Mouse (Mus musculus) lung, postnatal 0 days (tissue): Measurements from ENCODE around the gene Lyrm7. TPM values are rescaled to one million over a fixed set of nuclear protein-coding genes. Genes with fewer than 3 reads are reported as not detected.

Source experiments
- ATAC-seq: fragments of 200-750 bp; cut with Nextera tagmentation; 2 replicates; pipeline ENCODE4 v1.8.0; 2017; ENCODE audit warnings: moderate library complexity
- DNase-seq: peaks from one replicate; pipeline ENCODE4 v3.0.0-alpha.2; 2016; ENCODE audit warnings: low spot score
- H3K27ac ChIP-seq: fragments of 300-500 bp; sonication (generic); 2 replicates; pipeline ENCODE4 v1.5.1; 2014; ENCODE audit warnings: antibody characterized with exemption, mild to moderate bottlenecking, low read length, mixed read lengths
- H3K27me3 ChIP-seq: fragments of 300-500 bp; sonication (generic); replicated peaks from 2 replicates; pipeline ENCODE4 v1.6.1; 2014; ENCODE audit warnings: low read length, mixed read lengths; ENCODE audit not compliant: insufficient read depth
- H3K36me3 ChIP-seq: fragments of 300-500 bp; sonication (generic); 2 replicates; pipeline ENCODE4 v1.6.1; 2014; ENCODE audit warnings: low read length, mixed read lengths; ENCODE audit not compliant: insufficient read depth
- H3K4me1 ChIP-seq: fragments of 300-500 bp; sonication (generic); 2 replicates; pipeline ENCODE4 v1.6.1; 2014; ENCODE audit warnings: antibody characterized with exemption, low read depth, low read length, mixed read lengths; ENCODE audit not compliant: insufficient read depth
- H3K4me2 ChIP-seq: fragments of 300-500 bp; sonication (generic); replicated peaks from 2 replicates; pipeline ENCODE4 v1.6.1; 2014; ENCODE audit warnings: low read depth, mild to moderate bottlenecking, low read length, moderate library complexity, mixed read lengths
- H3K4me3 ChIP-seq: fragments of 300-500 bp; sonication (generic); 2 replicates; pipeline ENCODE4 v1.5.1; 2014; ENCODE audit warnings: low read depth, low read length
- H3K9ac ChIP-seq: fragments of 300-500 bp; sonication (generic); replicated peaks from 2 replicates; pipeline ENCODE4 v1.6.1; 2014; ENCODE audit warnings: low read depth, mild to moderate bottlenecking
- H3K9me3 ChIP-seq: fragments of 300-500 bp; sonication (generic); 2 replicates; pipeline ENCODE4 v1.6.1; 2016; ENCODE audit warnings: low read length, mixed read lengths
- CTCF ChIP-seq: IDR thresholded peaks from 2 replicates; pipeline ENCODE4 v1.5.1; 2016; ENCODE audit warnings: antibody characterized with exemption, mild to moderate bottlenecking
- EP300 ChIP-seq: IDR thresholded peaks from 2 replicates; pipeline ENCODE4 v1.6.1; 2016; ENCODE audit warnings: antibody characterized with exemption, mild to moderate bottlenecking, control low read depth
- WGBS: fragments of 180-500 bp; shearing (Covaris S2); extraction: QIAGEN DNeasy Blood & Tissue Kit; methylation state at CpG from one replicate; pipeline ENCODE4 v1.1.7; 2014; 5-methylcytosine and 5-hydroxymethylcytosine counted together
- polyA plus RNA-seq: library from polyadenylated mRNA; unstranded; fragments of >200 nt; fragmentation: Nextera tagmentation; extraction: Ambion mirVana; gene quantifications from 2 replicates; pipeline ENCODE4 v1.2.1, GENCODE M21; 2015

The Lyrm7 gene
- 2.3 and 3.1 TPM in 2 replicates for polyA plus RNA-seq

DNA sequence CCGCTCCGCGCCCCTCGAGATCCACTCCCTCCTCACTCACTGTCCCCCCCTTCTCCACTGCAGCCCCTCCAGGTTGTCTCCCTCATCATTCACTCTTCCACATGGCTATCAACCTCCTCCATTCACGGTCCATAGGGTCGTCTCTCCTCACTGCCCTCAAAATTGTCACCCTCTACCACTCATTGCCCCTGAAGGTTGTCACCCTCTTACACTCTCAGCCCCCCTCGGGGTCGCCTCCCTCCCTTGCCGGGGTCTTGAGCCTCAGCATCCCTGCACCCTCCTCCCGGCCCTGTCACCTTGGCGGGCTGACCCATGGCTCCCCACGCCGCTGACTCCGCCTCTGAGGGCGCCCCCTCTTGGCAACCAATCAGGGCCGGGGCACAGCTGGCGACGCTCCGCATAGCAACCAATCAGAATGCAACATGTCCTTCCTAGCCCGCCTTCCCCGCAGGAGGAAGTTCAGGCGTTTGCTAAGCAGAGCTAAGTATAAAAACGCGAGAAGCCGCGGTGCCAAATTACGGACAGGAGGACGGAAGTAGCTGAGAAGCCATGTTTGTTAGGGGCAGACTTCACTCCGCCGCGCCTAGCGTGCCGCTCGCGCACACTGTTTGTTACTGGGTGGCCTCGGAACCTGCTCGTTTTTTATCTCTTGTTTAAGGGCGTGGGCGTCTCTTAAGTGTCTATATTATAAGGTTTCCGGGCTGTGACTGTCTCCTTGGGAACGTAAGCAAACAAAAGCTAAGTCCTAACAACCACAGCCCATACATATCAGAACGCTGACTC, at the start of gene Lyrm7:
TSS of gene Lyrm7 (minus strand) at position 661 of the 783 bp plus-strand sequence.
- H3K9ac ChIP-seq = peak within 1 kb of the TSS; percentile 65
- ATAC-seq = peak; percentile 98
- TF ChIP-seq CTCF (peak; percentile 43), EP300 (peak; percentile 85)
- peak within 1 kb of the TSS; percentile 70 for H3K4me2 ChIP-seq
- peak within 1 kb of the TSS; percentile 89 for H3K27ac ChIP-seq
- DNase-seq = peak; percentile 99
- H3K4me3 ChIP-seq = peak within 1 kb of the TSS; percentile 61
- H3K4me1 ChIP-seq = no peaks in the 10 kb centered on the region
- under 1% methylated on average over 42 of the region's 42 CpGs for WGBS
- H3K27me3 ChIP-seq = no peaks in the 10 kb centered on the region
- H3K36me3 ChIP-seq = no peaks in the 10 kb centered on the region
- H3K9me3 ChIP-seq = no peaks in the 10 kb centered on the region

DNA sequence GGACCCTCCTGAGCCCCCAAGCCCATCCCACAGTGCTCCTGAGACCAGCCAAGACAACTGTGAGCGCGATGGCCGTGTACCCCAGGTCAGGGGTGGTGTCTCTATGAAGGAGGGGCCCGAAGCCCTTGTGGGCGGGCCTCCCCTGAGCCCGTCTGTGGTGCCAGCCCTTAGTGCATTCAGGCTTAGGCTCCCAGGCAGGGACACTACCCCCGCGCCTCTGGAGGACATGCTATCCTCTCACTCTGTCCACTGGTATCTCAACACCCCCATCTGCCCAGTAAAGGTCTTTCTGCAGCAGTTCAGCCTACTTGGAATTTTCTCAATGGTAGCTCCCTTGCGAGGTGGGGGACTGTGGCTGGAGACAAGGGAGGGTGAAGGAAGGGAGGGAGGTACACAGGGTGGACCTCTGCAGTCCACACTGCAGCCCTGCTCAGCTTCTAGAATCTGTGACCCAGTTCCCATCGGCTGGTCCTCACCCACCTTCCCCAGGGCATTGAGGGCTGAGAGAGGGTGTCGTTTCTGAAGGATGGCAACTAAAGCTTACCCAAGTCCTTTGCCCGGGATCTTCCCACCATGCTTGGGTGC, 49.5 kb upstream of the Lyrm7 start:
- Histone ChIP-seq H3K4me1 (peaks cover 3% of the 10 kb centered on the region; the same call in 1 of the 2 replicates), H3K4me2 (no peak overlapping the region), H3K9ac (no peak overlapping the region), H3K4me3 (no peak overlapping the region), H3K36me3 (peaks cover 49% of the 10 kb centered on the region), H3K27me3 (no peaks in the 10 kb centered on the region), H3K27ac (no peak overlapping the region), H3K9me3 (no peaks in the 10 kb centered on the region)
- 83% methylated on average over 12 of the region's 12 CpGs for WGBS
- TF ChIP-seq CTCF (no peak), EP300 (no peak)
- DNase-seq (no peak), ATAC-seq (no peak)

DNA sequence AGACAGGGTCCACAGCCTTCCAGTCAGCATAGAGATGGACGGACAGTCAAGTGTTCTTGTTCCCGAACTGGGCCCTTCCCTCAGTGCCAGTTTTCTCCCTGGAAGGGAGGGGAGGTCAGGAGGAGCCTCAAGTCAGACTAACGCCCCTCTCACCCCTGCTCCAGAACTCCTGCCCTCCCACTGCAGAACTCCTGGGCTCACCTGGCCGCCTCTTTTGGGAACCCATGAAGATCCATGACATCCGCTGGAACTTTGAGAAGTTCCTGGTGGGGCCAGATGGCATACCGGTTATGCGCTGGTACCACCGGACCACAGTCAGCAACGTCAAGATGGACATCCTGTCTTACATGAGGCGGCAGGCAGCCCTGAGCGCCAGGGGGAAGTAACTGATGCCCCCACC, 48.6 kb upstream of the Lyrm7 start:
- ATAC-seq = no peak
- TF ChIP-seq CTCF (no peak), EP300 (no peak)
- no peak overlapping the region for H3K4me2 ChIP-seq
- H3K36me3 ChIP-seq = peaks cover 44% of the 10 kb centered on the region
- H3K4me3 ChIP-seq = no peak overlapping the region
- no peak for DNase-seq
- 91% methylated on average over 11 of the region's 11 CpGs for WGBS
- H3K27me3 ChIP-seq = no peaks in the 10 kb centered on the region
- H3K9me3 ChIP-seq = no peaks in the 10 kb centered on the region
- H3K9ac ChIP-seq = no peak overlapping the region
- no peak overlapping the region for H3K27ac ChIP-seq
- H3K4me1 ChIP-seq = peaks cover 3% of the 10 kb centered on the region; the same call in 1 of the 2 replicates

DNA sequence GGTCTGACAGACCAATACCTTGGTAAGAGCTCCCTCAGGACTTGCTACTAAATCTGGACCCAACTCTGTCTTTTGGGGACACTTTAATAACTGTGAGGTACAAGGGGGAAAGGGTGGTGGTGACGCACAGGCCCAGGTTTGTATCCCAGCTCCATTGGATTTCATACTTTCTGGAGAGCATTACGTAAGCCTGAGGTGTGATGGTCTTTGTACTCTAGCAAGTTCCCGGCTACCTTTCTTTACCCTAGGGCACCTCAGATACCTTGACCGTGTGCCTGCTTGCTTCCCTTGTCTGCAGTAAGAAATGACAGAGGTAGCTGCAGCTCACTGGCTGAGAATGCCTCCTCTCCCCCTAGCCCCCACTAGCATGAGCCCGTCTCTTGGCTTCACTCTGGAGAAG, 46.5 kb upstream of the Lyrm7 start:
- Histone ChIP-seq H3K4me3 (no peak overlapping the region), H3K27me3 (no peaks in the 10 kb centered on the region), H3K9ac (no peak overlapping the region), H3K36me3 (peaks cover 41% of the 10 kb centered on the region), H3K27ac (no peak overlapping the region), H3K4me2 (no peak overlapping the region), H3K4me1 (peaks cover 3% of the 10 kb centered on the region; the same call in 1 of the 2 replicates), H3K9me3 (no peaks in the 10 kb centered on the region)
- WGBS = 80% methylated on average over 5 of the region's 5 CpGs
- no peak for ATAC-seq
- no peak for TF ChIP-seq EP300
- TF ChIP-seq CTCF = no peak
- DNase-seq = no peak

DNA sequence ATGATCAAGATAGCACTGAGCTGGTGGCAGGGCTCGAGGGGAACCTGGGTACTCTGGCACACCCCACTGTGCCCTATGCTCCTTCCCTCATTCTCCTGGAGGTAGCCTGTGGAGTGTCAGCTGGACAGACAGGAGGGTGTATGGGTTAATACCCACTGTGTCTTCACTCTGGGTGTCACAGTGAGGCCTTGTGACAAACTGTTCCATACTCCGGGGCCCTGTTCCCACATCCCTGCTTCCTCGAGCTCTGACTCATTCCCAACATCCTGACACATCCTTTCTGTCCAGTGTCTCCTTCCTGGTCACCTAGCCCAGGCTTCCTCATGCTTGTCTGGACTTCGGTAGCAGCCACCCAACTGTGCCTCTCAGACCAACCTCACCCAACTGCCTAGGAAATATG, 45.8 kb upstream of the Lyrm7 start:
- no peak overlapping the region; the same call in 1 of the 2 replicates for H3K27ac ChIP-seq
- WGBS = 69% methylated on average over 4 of the region's 4 CpGs
- H3K27me3 ChIP-seq = no peaks in the 10 kb centered on the region
- TF ChIP-seq CTCF (no peak), EP300 (no peak)
- no peaks in the 10 kb centered on the region for H3K9me3 ChIP-seq
- peaks cover 3% of the 10 kb centered on the region; the same call in 1 of the 2 replicates for H3K4me1 ChIP-seq
- H3K4me3 ChIP-seq = no peak overlapping the region
- H3K9ac ChIP-seq = no peak overlapping the region
- DNase-seq (no peak), ATAC-seq (no peak)
- H3K4me2 ChIP-seq = peak overlapping the region; percentile 69
- peaks cover 36% of the 10 kb centered on the region for H3K36me3 ChIP-seq

DNA sequence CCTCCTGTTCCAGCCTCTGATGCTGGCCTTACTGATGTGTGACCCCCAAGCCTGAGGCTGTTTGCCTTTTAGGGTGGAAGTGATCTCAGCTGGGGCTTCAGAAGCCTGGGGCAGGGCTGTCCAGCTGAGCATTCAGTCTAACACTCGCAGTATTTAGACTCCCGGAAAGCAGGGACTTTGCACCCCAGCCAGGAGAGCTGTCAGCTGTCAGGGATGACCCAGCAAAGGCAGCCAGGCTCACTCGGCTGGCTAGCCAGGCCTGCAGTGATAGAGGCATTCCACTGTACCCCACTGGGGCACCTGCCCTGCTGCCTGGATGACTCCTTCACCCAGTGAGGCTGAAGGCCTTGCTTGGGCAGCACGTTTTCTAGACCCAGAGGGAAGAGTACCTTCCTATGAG, 45.2 kb upstream of the Lyrm7 start:
- no peak overlapping the region for H3K4me3 ChIP-seq
- 44% methylated on average over 4 of the region's 4 CpGs for WGBS
- H3K36me3 ChIP-seq = peaks cover 31% of the 10 kb centered on the region
- peak overlapping the region; percentile 69 for H3K4me2 ChIP-seq
- no peak overlapping the region for H3K27ac ChIP-seq
- no peaks in the 10 kb centered on the region for H3K9me3 ChIP-seq
- TF ChIP-seq EP300 (no peak), CTCF (no peak)
- no peaks in the 10 kb centered on the region for H3K27me3 ChIP-seq
- ATAC-seq (no peak), DNase-seq (peak; percentile 28)
- H3K9ac ChIP-seq = no peak overlapping the region
- H3K4me1 ChIP-seq = peaks cover 3% of the 10 kb centered on the region; the same call in 1 of the 2 replicates
